Mouse (Mus musculus): ENCODE measurements around the gene Mipep. TPM values are rescaled to one million over a fixed set of nuclear protein-coding genes. Genes with fewer than 3 reads are reported as not detected.

Gene Mipep
- polyA plus RNA-seq, 1 experiment: 9.2 TPM

Other genes starting within 250 kb of the Mipep start
- 17.6 and 22.2 TPM in 2 replicates for gene Spata13, start 150.6 kb upstream of the Mipep start, polyA plus RNA-seq (2012; rRNA removed)
- gene C1qtnf9, start 16.4 kb upstream of the Mipep start, polyA plus RNA-seq (2012; rRNA removed): 42.3 and 46.2 TPM in 2 replicates